Mouse (Mus musculus) liver, adult 2 months (tissue): ENCODE measurements around the gene Zfp786. TPM values are rescaled to one million over a fixed set of nuclear protein-coding genes. Genes with fewer than 3 reads are reported as not detected.

Experiments
- DNase-seq: peaks from one replicate; pipeline ENCODE4 v3.0.0-alpha.2; 2011; ENCODE audit warnings: low read depth, low spot score; ENCODE audit errors: extremely low read depth
- H3K27ac ChIP-seq: fragments of 200-500 bp; replicated peaks from 2 replicates; pipeline ENCODE4 v1.5.1; 2012; ENCODE audit warnings: low read depth, mild to moderate bottlenecking, control low read depth, inconsistent platforms, low read length; ENCODE audit not compliant: insufficient read depth
- H3K27me3 ChIP-seq: fragments of 200-500 bp; 2 replicates; pipeline ENCODE4 v1.6.1; 2012; ENCODE audit warnings: mild to moderate bottlenecking, moderate library complexity, low read length, inconsistent platforms; ENCODE audit not compliant: control insufficient read depth, insufficient read depth
- H3K36me3 ChIP-seq: fragments of 200-500 bp; 2 replicates; pipeline ENCODE4 v1.6.1; 2012; ENCODE audit warnings: low read length, inconsistent platforms; ENCODE audit not compliant: control insufficient read depth, insufficient read depth
- H3K4me1 ChIP-seq: fragments of 200-500 bp; 2 replicates; pipeline ENCODE4 v1.6.1; 2011; ENCODE audit warnings: low read length; ENCODE audit not compliant: control insufficient read depth, insufficient read depth
- H3K4me3 ChIP-seq: fragments of 200-500 bp; 2 replicates; pipeline ENCODE4 v1.5.1; 2011; ENCODE audit warnings: low read depth, mild to moderate bottlenecking, control low read depth, low read length, moderate library complexity; ENCODE audit not compliant: insufficient read depth
- H3K79me2 ChIP-seq: fragments of 200-500 bp; 2 replicates; pipeline ENCODE4 v1.6.1; 2012; ENCODE audit warnings: inconsistent platforms, mild to moderate bottlenecking, low read length, moderate library complexity; ENCODE audit not compliant: control insufficient read depth, insufficient read depth
- H3K9ac ChIP-seq: fragments of 200-500 bp; 2 replicates; pipeline ENCODE4 v1.6.1; 2012; ENCODE audit warnings: low read depth, mild to moderate bottlenecking, control low read depth, inconsistent platforms, low read length
- CTCF ChIP-seq: fragments of 200-500 bp; IDR thresholded peaks from 2 replicates; pipeline ENCODE4 v1.5.1; 2011; ENCODE audit warnings: low read depth, low read length, control low read depth
- POLR2A ChIP-seq: fragments of 200-500 bp; IDR thresholded peaks from 2 replicates; pipeline ENCODE4 v1.6.1; 2011; ENCODE audit warnings: low read length, control low read depth; ENCODE audit not compliant: insufficient read depth; ENCODE audit errors: extremely low read depth
- WGBS: fragments of 180-500 bp; shearing (Covaris S2); methylation state at CpG from one replicate; pipeline ENCODE4 v1.1.7; 2018; 5-methylcytosine and 5-hydroxymethylcytosine counted together
- polyA plus RNA-seq: library from polyadenylated mRNA; depleted of rRNA; stranded (reverse); fragments of >200 nt; gene quantifications from 2 replicates; pipeline ENCODE4 v1.2.3, GENCODE M21; 2012
- total RNA-seq: library from RNA; depleted of rRNA; stranded (reverse); fragments of >200 nt; gene quantifications from 2 replicates; pipeline ENCODE4 v1.2.3, GENCODE M21; 2014

Gene Zfp786
- total and polyA plus RNA-seq, 2 experiments, result 0.27 to 0.28 TPM

DNA sequence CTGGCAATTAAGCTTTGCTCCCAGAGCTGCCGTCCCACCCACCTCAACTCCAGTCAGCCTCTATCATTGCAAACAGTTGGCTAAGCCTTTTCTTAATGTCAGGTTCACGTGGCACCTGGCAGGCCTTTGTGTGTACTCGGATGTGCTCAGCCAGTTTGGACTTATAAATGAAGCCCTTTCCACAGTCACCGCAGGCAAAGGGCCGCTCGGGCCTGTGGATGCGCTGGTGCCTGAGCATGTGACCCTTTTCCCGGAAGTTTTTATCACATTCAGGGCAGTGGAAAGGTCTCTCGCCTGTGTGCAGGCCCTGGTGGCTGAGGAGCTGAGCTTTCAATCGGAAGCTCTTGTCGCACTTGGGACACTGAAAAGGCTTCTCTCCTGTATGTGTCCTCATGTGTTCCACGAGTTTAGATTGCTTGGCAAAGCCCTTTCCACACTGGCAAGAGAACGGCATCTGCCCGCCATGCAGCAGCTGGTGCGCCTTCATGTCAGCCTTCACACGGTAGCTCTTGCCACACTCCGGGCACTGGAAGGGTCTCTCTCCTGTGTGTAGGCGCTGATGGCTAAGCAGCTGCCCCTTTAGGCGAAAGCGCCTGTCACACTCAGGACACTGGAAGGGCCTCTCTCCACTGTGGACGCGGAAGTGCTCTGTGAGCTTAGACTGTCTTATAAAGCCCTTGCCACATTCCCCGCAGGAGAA, 10.9 kb downstream of the Zfp786 start:
- Histone ChIP-seq H3K36me3 (no peaks in the 10 kb centered on the region), H3K4me1 (peaks cover 8% of the 10 kb centered on the region), H3K79me2 (no peaks in the 10 kb centered on the region), H3K4me3 (no peak overlapping the region), H3K9ac (no peak overlapping the region), H3K27ac (no peak overlapping the region), H3K27me3 (no peaks in the 10 kb centered on the region)
- WGBS, result 85% methylated on average over 23 of the region's 23 CpGs
- TF ChIP-seq POLR2A (no peak), CTCF (no peak)
- peak; percentile 78 for DNase-seq

DNA sequence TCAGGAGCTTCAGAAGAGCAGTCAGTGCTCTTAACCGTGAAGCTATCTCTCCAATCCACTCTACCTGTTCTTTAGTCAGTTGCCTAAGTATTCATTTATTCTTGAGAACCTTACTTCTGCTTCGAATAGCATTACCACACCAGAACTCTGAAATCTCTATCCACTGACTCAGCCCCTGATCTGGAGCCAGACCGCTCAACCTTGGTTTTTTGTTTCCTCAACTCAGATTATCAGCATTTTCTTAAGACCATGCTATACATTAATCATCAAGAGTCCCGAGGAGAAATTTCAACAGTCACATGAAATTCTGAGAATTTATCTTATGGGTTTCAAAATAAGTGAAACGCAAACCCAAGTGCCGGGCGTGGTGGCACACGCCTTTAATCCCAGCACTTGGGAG, 11.9 kb downstream of the Zfp786 start:
- TF ChIP-seq CTCF, result no peak
- TF ChIP-seq POLR2A, result no peak
- H3K4me1 ChIP-seq, result peaks cover 8% of the 10 kb centered on the region
- H3K9ac ChIP-seq, result no peak overlapping the region
- H3K27me3 ChIP-seq, result no peaks in the 10 kb centered on the region
- no peaks in the 10 kb centered on the region for H3K36me3 ChIP-seq
- no peak overlapping the region for H3K4me3 ChIP-seq
- DNase-seq, result no peak
- no peaks in the 10 kb centered on the region for H3K79me2 ChIP-seq
- H3K27ac ChIP-seq, result no peak overlapping the region
- 91% methylated on average over 8 of the region's 8 CpGs for WGBS

DNA sequence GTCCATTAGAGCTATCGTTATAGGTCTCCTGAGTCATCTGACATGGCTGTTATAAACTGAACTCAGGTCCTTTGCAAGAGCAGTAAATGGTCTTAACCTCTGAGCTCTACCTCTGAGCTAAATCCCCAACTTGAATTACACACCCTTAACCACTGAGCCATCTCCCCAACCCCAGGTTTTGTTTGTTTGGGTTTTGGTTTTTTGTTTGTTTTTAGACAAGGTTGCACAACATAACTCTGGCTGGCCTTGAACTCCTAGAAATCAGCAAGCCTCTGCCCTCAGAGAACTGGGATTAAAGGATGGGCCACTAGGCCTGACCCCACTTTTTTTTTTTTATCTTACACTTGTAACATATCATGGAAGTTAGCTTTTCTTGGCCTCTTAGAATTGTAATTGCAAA, 14.5 kb downstream of the Zfp786 start:
- Histone ChIP-seq H3K79me2 (peaks cover 8% of the 10 kb centered on the region; the same call in 1 of the 2 replicates), H3K27me3 (no peaks in the 10 kb centered on the region), H3K27ac (peak overlapping the region; percentile 72), H3K9ac (no peak overlapping the region), H3K36me3 (no peaks in the 10 kb centered on the region), H3K4me3 (no peak overlapping the region), H3K4me1 (peaks cover 14% of the 10 kb centered on the region)
- TF ChIP-seq CTCF (no peak), POLR2A (no peak)
- DNase-seq, result peak; percentile 96
- WGBS, result 26% methylated on average over 1 of the region's 1 CpGs

DNA sequence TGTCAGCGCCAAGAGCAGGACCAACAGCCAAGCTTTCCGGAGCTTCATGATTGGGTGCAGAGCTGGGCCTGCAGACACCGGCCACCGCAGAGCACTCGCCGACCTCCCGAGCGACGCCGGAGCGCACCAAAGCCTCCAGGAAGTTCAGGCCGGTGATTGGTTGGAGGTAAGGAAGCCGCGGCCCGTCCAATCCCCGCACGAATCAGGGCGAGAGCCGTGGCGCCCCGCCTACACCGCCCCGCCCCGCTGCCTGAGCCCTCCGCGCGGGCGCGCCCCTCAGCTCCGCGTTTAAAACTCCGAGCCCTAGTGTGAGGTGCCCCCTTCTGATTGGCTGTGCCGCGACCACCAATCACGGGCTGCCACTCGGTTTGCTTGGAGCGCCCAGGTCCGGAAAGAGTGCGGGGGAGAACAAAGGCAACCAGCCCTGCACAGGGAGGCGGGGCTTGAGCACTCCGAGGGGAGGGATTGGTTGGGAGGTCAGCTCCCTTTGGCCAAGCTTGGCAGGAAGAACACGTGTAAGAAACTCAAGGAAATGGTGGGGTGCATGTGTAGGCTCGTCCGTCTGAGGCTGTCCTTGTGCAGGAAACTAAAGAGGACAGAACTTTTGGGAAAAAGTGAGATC, 17.3 kb downstream of the Zfp786 start, which contains the start of gene Pdia4:
Pdia4 (minus strand) TSS at position 174 of the 622 bp plus-strand sequence.
- peaks cover 24% of the 10 kb centered on the region; the same call in 1 of the 2 replicates for H3K79me2 ChIP-seq
- H3K27me3 ChIP-seq, result no peaks in the 10 kb centered on the region
- peak within 1 kb of the TSS; percentile 78 for H3K4me3 ChIP-seq
- peak within 1 kb of the TSS; percentile 88 for H3K9ac ChIP-seq
- H3K27ac ChIP-seq, result peak within 1 kb of the TSS; percentile 90
- under 1% methylated on average over 44 of the region's 44 CpGs for WGBS
- peak; percentile 97 for DNase-seq
- H3K4me1 ChIP-seq, result peaks cover 28% of the 10 kb centered on the region
- peaks cover 4% of the 10 kb centered on the region for H3K36me3 ChIP-seq
- peak; percentile 97 for TF ChIP-seq POLR2A
- TF ChIP-seq CTCF, result no peak

DNA sequence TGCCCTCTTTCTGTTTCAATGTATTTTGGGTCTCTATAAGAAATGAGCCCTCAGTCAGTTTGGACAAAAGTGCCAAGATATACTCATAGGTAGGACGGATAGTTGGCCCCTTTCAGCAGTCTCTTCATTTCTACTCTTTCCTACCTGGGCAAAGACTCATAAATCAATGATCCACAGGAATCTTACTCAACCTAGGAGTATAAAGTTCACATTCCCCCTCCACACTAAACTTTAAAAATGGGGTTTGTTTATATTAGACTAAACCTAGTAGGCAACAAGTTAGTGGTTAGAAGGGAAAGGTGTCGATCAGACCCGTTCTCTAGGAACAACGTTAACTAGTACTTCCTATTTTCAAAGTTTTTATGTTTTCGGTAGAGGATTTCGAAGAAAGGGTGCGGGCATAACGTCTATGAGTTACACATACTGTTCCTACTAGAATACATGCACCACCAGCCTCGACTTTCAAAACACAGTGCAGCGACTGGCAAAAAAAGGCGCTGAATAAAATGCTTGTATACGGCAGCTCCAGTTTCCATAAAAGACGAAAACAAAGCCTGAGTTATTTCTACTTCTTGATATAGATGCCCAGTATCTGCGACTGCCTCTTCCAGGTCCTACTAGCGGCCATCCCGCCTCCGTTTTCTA, 18.3 kb downstream of the Zfp786 start:
- Histone ChIP-seq H3K27me3 (no peaks in the 10 kb centered on the region), H3K9ac (peak overlapping the region; percentile 88), H3K36me3 (peaks cover 10% of the 10 kb centered on the region), H3K4me3 (peak overlapping the region; percentile 78), H3K4me1 (peaks cover 28% of the 10 kb centered on the region), H3K79me2 (peaks cover 29% of the 10 kb centered on the region; the same call in 1 of the 2 replicates), H3K27ac (peak overlapping the region; percentile 90)
- TF ChIP-seq POLR2A (no peak), CTCF (no peak)
- peak; percentile 93 for DNase-seq
- WGBS, result under 1% methylated on average over 17 of the region's 17 CpGs
